Mouse (Mus musculus) neural tube, embryonic 14.5 days (tissue): Measurements from ENCODE around the gene Coro1b. TPM values are rescaled to one million over a fixed set of nuclear protein-coding genes. Genes with fewer than 3 reads are reported as not detected.
"Not testable (repeated sequence)": the region's sequence is repeated elsewhere in the genome, so short reads cannot be mapped to it uniquely, and the experiment has no call there.

Experiments used
- ATAC-seq: fragments of 200-750 bp; cut with Nextera tagmentation; 2 replicates; pipeline ENCODE4 v1.8.0; 2017; ENCODE audit warnings: low read depth, mild to moderate bottlenecking, moderate TSS enrichment, moderate library complexity
- H3K27ac ChIP-seq: fragments of 300-500 bp; sonication (generic); 2 replicates; pipeline ENCODE4 v1.5.1; 2014; ENCODE audit warnings: low read depth, mild to moderate bottlenecking, control low read depth, low read length, moderate library complexity, mixed read lengths
- H3K27me3 ChIP-seq: fragments of 300-500 bp; sonication (generic); 2 replicates; pipeline ENCODE4 v1.6.1; 2014; ENCODE audit warnings: low read length; ENCODE audit not compliant: control insufficient read depth, insufficient read depth
- H3K36me3 ChIP-seq: fragments of 300-500 bp; sonication (generic); 2 replicates; pipeline ENCODE4 v1.6.1; 2014; ENCODE audit warnings: low read length, mixed read lengths; ENCODE audit not compliant: control insufficient read depth, insufficient read depth
- H3K4me1 ChIP-seq: fragments of 300-500 bp; sonication (generic); 2 replicates; pipeline ENCODE4 v1.6.1; 2014; ENCODE audit warnings: low read length; ENCODE audit not compliant: control insufficient read depth, insufficient read depth
- H3K4me2 ChIP-seq: fragments of 300-500 bp; sonication (generic); 2 replicates; pipeline ENCODE4 v1.6.1; 2014; ENCODE audit warnings: mild to moderate bottlenecking, low read depth, low read length, control low read depth
- H3K4me3 ChIP-seq: fragments of 300-500 bp; sonication (generic); 2 replicates; pipeline ENCODE4 v1.5.1; 2014; ENCODE audit warnings: low read depth, low read length, control low read depth, mixed read lengths
- H3K9ac ChIP-seq: fragments of 300-500 bp; sonication (generic); replicated peaks from 2 replicates; pipeline ENCODE4 v1.6.1; 2014; ENCODE audit warnings: low read depth, mild to moderate bottlenecking, control low read depth, low read length, mixed read lengths
- H3K9me3 ChIP-seq: fragments of 300-500 bp; sonication (generic); 2 replicates; pipeline ENCODE4 v1.6.1; 2016; ENCODE audit warnings: low read length; ENCODE audit not compliant: control insufficient read depth
- WGBS: fragments of 180-500 bp; shearing (Covaris S2); extraction: QIAGEN DNeasy Blood & Tissue Kit; methylation state at CpG from one replicate; pipeline ENCODE4 v1.1.7; 2014; 5-methylcytosine and 5-hydroxymethylcytosine counted together
- polyA plus RNA-seq: library from polyadenylated mRNA; unstranded; fragments of >200 nt; fragmentation: Nextera tagmentation; extraction: Ambion mirVana; gene quantifications from 2 replicates; pipeline ENCODE4 v1.2.1, GENCODE M21; 2014

Gene Coro1b
- polyA plus RNA-seq, 1 experiment from 2014 or later = 86.9 TPM

DNA sequence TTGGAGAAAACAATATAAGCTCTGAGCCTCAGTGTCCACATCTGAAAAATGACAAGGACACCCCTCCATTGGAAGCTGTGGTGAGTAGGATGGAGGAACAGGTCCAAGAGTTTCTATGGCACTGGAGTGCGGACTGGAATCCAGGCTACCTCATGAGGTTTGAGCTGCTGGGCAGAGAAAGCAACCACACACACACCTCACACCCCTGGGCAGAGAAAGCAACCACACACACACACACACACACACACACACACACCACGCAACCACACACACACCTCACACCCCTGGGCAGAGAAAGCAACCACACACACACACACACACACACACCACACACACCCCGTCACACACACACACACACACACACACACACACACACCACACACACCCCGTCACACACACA is 23.2 kb upstream of the Coro1b start:
- peak overlapping the region; percentile 34; the same call in 1 of the 2 replicates for H3K27ac ChIP-seq
- H3K4me1 ChIP-seq = peaks cover 12% of the 10 kb centered on the region
- ATAC-seq, H3K27me3 ChIP-seq, H3K9me3 ChIP-seq: not testable (repeated sequence)
- peak overlapping the region; percentile 68 for H3K4me3 ChIP-seq
- 24% methylated on average over 4 of the region's 4 CpGs for WGBS
- peak overlapping the region; percentile 56 for H3K4me2 ChIP-seq
- H3K36me3 ChIP-seq = peaks cover 17% of the 10 kb centered on the region
- peak overlapping the region; percentile 78 for H3K9ac ChIP-seq

DNA sequence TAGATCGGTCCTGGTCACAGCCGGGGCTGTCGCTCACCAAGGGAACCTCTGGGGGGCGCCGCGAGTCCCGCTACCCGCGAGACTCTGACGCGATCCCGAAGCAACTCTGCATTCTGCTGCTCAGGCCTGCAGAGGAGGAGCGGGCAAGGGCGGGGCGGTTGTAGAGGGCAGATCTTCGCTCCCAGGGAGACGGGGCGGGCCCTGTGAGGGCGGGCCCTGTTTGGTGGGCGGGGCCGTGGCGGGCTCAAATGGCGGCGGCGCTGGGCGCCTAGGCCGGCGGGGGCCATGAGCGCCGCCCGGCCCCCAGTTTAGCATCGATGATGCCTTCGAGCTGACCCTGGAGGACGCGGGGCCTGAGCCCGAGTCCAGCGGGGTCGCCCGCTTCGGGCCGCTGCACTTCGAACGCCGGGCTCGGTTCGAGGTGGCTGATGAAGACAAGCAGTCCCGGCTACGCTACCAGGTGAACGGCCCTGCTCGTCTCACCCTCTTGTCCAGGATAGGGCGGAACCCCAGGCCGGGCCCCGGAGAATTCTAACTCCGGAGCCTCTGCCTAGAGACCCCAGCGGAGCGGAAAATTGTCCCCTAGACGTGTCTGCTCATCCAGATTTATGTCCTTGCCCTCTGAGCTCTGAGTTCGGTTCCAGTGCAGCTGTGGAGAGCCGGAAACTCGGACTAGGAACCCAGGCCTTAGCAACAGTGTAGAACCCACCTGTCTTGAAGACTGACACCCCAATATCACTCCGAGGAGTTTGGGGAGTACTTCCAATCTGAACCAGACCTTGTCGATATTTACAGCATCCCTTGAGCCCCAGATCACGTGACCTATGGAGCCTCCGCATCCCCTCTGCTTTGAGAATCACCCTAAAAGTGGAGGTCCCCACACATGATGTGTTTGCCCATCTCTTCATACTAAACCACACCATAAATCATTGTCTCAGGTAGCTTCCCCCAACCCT is 22.4 kb upstream of the Coro1b start, which contains the start of gene Aip:
Gene Aip, minus strand, starts transcription at position 118 of the 956 bp plus-strand sequence.
- peak; percentile 93 for ATAC-seq
- Histone ChIP-seq H3K4me3 (peak within 1 kb of the TSS; percentile 68), H3K4me2 (peak within 1 kb of the TSS; percentile 56), H3K36me3 (peaks cover 19% of the 10 kb centered on the region), H3K9ac (peak within 1 kb of the TSS; percentile 78), H3K27ac (peak within 1 kb of the TSS; percentile 69), H3K4me1 (peaks cover 6% of the 10 kb centered on the region), H3K9me3 (no peaks in the 10 kb centered on the region), H3K27me3 (no peaks in the 10 kb centered on the region)
- 1% methylated on average over 63 of the region's 64 CpGs for whole genome bisulfite sequencing

DNA sequence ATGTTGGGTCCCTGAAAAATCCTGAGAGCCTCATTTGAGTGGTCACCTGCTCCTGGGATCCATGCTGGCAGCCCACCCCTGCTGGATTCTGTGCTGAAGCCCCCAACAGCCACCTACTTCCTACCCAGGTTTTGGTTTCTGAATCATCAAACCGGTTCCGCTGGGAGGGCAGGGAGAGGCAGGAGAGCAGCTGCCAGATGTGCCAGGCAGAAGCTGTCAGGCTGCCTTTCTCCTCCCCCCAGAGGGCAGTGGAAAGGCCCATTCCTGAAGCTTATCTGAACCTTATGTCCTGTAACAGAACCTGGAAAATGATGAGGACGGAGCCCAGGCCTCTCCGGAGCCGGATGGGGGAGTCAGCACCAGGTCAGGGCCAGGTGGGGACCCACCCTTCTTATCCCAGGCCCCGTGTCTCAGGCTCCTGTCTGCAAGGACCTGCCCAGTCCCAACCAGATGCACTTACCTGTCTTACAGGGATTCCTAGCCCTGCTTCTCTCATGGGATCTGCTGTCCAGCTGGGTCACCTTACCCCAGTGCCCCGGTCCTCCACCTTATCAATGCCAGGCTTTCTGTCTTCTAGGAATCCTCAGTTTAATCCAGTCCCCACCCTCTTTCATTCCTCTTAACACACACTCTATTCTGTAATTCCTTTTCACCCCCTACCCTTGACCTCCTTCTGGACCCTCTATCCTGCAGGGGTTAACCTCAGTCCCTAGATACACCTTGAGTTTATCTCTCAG is 21.5 kb upstream of the Coro1b start:
- WGBS = 67% methylated on average over 7 of the region's 7 CpGs
- peaks cover 28% of the 10 kb centered on the region for H3K36me3 ChIP-seq
- ATAC-seq = no peak
- no peaks in the 10 kb centered on the region for H3K9me3 ChIP-seq
- peak overlapping the region; percentile 68 for H3K4me3 ChIP-seq
- peak overlapping the region; percentile 78 for H3K9ac ChIP-seq
- H3K27ac ChIP-seq = no peak overlapping the region
- peak overlapping the region; percentile 56 for H3K4me2 ChIP-seq
- H3K4me1 ChIP-seq = peaks cover 6% of the 10 kb centered on the region
- no peaks in the 10 kb centered on the region for H3K27me3 ChIP-seq

GRCm38 (mm10) chr19:4129462-4129861 is 19.0 kb upstream of the Coro1b start:
- WGBS = 96% methylated on average over 7 of the region's 7 CpGs
- Histone ChIP-seq H3K4me2 (no peak overlapping the region), H3K4me3 (no peak overlapping the region), H3K9ac (no peak overlapping the region), H3K4me1 (peaks cover 6% of the 10 kb centered on the region), H3K27ac (no peak overlapping the region), H3K27me3 (no peaks in the 10 kb centered on the region), H3K36me3 (peaks cover 38% of the 10 kb centered on the region), H3K9me3 (no peaks in the 10 kb centered on the region)
- no peak for ATAC-seq

- H3K27me3 ChIP-seq = no peaks in the 10 kb centered on the region
- peaks cover 38% of the 10 kb centered on the region for H3K36me3 ChIP-seq
- 90% methylated on average over 4 of the region's 4 CpGs for WGBS
- H3K4me3 ChIP-seq = no peak overlapping the region
- ATAC-seq = no peak
- H3K4me2 ChIP-seq = no peak overlapping the region
- no peak overlapping the region for H3K9ac ChIP-seq
- peaks cover 6% of the 10 kb centered on the region for H3K4me1 ChIP-seq
- no peak overlapping the region for H3K27ac ChIP-seq
- no peaks in the 10 kb centered on the region for H3K9me3 ChIP-seq
Observed at GRCm38 (mm10) chr19:4130106-4130505, 18.3 kb upstream of the Coro1b start.

DNA sequence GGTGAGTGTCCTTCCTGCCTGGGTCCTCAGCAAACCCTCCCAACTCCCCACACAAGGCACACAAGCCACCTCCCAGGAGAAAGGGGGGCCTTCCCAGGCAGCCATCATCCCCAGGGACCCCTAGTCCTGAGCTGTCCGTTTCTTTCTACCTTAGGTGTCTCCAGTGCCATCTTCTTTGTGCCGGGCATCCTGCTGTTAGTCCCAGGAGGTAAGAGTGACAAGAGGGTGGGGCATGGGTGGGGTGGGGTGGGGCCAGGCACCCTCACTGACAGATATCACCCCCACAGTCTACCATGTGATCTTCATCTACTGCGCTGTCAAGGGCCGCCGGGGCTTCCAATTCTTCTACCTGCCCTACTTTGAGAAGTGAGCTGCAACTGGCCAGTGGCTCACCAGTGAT is 17.3 kb upstream of the Coro1b start:
- H3K27me3 ChIP-seq = no peaks in the 10 kb centered on the region
- 92% methylated on average over 5 of the region's 5 CpGs for WGBS
- no peak for ATAC-seq
- H3K9me3 ChIP-seq = no peaks in the 10 kb centered on the region
- H3K4me3 ChIP-seq = no peak overlapping the region
- no peak overlapping the region for H3K9ac ChIP-seq
- H3K4me2 ChIP-seq = no peak overlapping the region
- peaks cover 6% of the 10 kb centered on the region for H3K4me1 ChIP-seq
- H3K27ac ChIP-seq = no peak overlapping the region
- H3K36me3 ChIP-seq = peaks cover 38% of the 10 kb centered on the region

GRCm38 (mm10) chr19:4131768-4132167 is 16.7 kb upstream of the Coro1b start:
- no peak overlapping the region for H3K27ac ChIP-seq
- ATAC-seq = no peak
- no peak overlapping the region for H3K4me3 ChIP-seq
- no peak overlapping the region for H3K4me2 ChIP-seq
- no peaks in the 10 kb centered on the region for H3K9me3 ChIP-seq
- H3K27me3 ChIP-seq = no peaks in the 10 kb centered on the region
- H3K4me1 ChIP-seq = peaks cover 4% of the 10 kb centered on the region
- 95% methylated on average over 2 of the region's 2 CpGs for WGBS
- H3K36me3 ChIP-seq = peaks cover 38% of the 10 kb centered on the region
- H3K9ac ChIP-seq = no peak overlapping the region

DNA sequence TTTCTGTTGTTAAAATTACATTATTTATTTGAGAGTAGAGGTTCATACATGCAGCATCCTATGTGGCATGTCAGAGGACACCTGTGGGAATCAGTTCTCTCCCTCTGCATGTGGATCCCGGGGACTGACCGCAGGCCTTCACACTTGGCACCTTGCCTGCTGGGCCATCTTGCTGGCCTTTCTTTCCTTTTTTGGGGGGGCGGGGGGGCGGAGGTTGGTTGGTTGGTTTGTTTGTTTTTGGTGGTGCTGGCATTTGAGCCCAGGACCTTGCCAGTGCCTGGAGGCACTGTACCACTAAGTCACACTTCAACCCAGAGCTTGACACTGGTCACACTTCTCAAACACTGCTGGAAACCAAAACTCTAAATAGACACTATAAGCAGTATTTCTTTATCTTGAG is 14.1 kb upstream of the Coro1b start:
- Histone ChIP-seq H3K4me2 (no peak overlapping the region), H3K9ac (no peak overlapping the region), H3K4me1 (no peaks in the 10 kb centered on the region), H3K36me3 (peaks cover 29% of the 10 kb centered on the region), H3K27ac (no peak overlapping the region), H3K27me3 (no peaks in the 10 kb centered on the region), H3K9me3 (no peaks in the 10 kb centered on the region), H3K4me3 (no peak overlapping the region)
- no peak for ATAC-seq
- 94% methylated on average over 4 of the region's 4 CpGs for WGBS
